Mouse (Mus musculus) embryonic fibroblast, embryonic 13.5 days (primary cell): ENCODE measurements around the gene Rufy4.

Source experiments
- CTCF ChIP-seq: IDR thresholded peaks from 2 replicates; pipeline ENCODE4 v1.5.1; 2011; ENCODE audit warnings: mild to moderate bottlenecking, control low read depth, low read length, moderate library complexity, borderline replicate concordance; ENCODE audit not compliant: insufficient read depth
- POLR2A ChIP-seq: IDR thresholded peaks from 2 replicates; pipeline ENCODE4 v1.6.1; 2011; ENCODE audit warnings: low read depth, mild to moderate bottlenecking, control low read depth, low read length, moderate library complexity

GRCm38 (mm10) chr1:74194445-74194844, 69.1 kb downstream of the Rufy4 start, which contains the start of gene Cxcr1:
- TF ChIP-seq CTCF (no peak), POLR2A (no peak)
